ENCODE assay signal across 9 mouse cellular contexts in genomic region chr17:12759646-12760074, GRCm38 (mm10). TPM values are rescaled to one million over a fixed set of nuclear protein-coding genes. Genes with fewer than 3 reads are reported as not detected.
DNase-seq lines count a peak whose midpoint lies in the region; ATAC-seq lines count a peak whose summit lies in the region.
"Had no signal": no experiment of that assay in that cellular context is flagged by ENCODE, and none has a peak within 500 bp of the region (broad histone marks: within the 10 kb centered on the region; RNA-seq: fewer than 3 reads in every experiment).

No protein-coding gene starts in this region.

- no peaks in the 10 kb centered on the region for H3K9me3 ChIP-seq in hindbrain, embryonic 14.5 days (ENCODE audit: control insufficient read depth, low read length)
- H3K9me3 ChIP-seq in hindbrain, embryonic 11.5 days (ENCODE audit: control insufficient read depth, low read length): no peaks in the 10 kb centered on the region
- H3K9me3 ChIP-seq in heart, embryonic 10.5 days: no peaks in the 10 kb centered on the region
- no peaks in the 10 kb centered on the region for H3K9me3 ChIP-seq in limb, embryonic 13.5 days
- H3K9me3 ChIP-seq: megakaryocyte, embryonic 14.5 days had no signal

- no peak overlapping the region for H3K4me3 ChIP-seq in hindbrain, embryonic 14.5 days (replicated peaks; ENCODE audit: low read length)
- H3K4me3 ChIP-seq in hindbrain, embryonic 11.5 days (ENCODE audit: low read depth, low read length): no peak overlapping the region
- H3K4me3 ChIP-seq in heart, embryonic 10.5 days: peak overlapping the region; percentile 24; the same call in 1 of the 2 replicates
- no peak overlapping the region for H3K4me3 ChIP-seq in limb, embryonic 13.5 days
- H3K4me3 ChIP-seq: megakaryocyte, embryonic 14.5 days had no signal

- DNase-seq in hindbrain, embryonic 14.5 days (ENCODE audit: low spot score): no peak
- no peak for DNase-seq in hindbrain, embryonic 11.5 days (ENCODE audit: low spot score)
- DNase-seq in adrenal gland, postnatal 36 days: peak; percentile 49 to 63
- DNase-seq in heart, embryonic 10.5 days (ENCODE audit: low spot score): peak; percentile 71
- DNase-seq in layer of hippocampus, postnatal 25 days (ENCODE audit: extremely low spot score in 1 of 2, low spot score in 1 of 2): no peak
- no peak for DNase-seq in right cerebral cortex, postnatal 10 days (ENCODE audit: low spot score in 2 of 2)
- no peak for DNase-seq in layer of hippocampus, adult 18-20 months (ENCODE audit: low spot score in 2 of 2)

- 0 out of 2 replicates have a peak, but pooled peaks have one; percentile 32 for ATAC-seq in hindbrain, embryonic 14.5 days (ENCODE audit: low FRiP score)
- no peak for ATAC-seq in hindbrain, embryonic 11.5 days (ENCODE audit: low FRiP score)
- peak; percentile 71 for ATAC-seq in limb, embryonic 13.5 days (ENCODE audit: low FRiP score, low read depth)

- WGBS in hindbrain, embryonic 14.5 days: 59% methylated on average over 8 of the region's 8 CpGs
- WGBS in hindbrain, embryonic 11.5 days: 78% methylated on average over 8 of the region's 8 CpGs
- 47% methylated on average over 8 of the region's 8 CpGs for WGBS in heart, embryonic 10.5 days
- 56% methylated on average over 8 of the region's 8 CpGs for WGBS in limb, embryonic 13.5 days

- H3K4me1 ChIP-seq in hindbrain, embryonic 14.5 days (replicated peaks; ENCODE audit: control insufficient read depth, insufficient read depth, low read length): peaks cover 9% of the 10 kb centered on the region
- peaks cover 2% of the 10 kb centered on the region; the same call in 1 of the 2 replicates for H3K4me1 ChIP-seq in hindbrain, embryonic 11.5 days (replicated peaks; ENCODE audit: control insufficient read depth, insufficient read depth, low read length)
- peaks cover 69% of the 10 kb centered on the region for H3K4me1 ChIP-seq in heart, embryonic 10.5 days
- peaks cover 76% of the 10 kb centered on the region for H3K4me1 ChIP-seq in limb, embryonic 13.5 days

- no peak overlapping the region for H3K9ac ChIP-seq in hindbrain, embryonic 14.5 days
- no peak overlapping the region for H3K9ac ChIP-seq in hindbrain, embryonic 11.5 days (ENCODE audit: low read depth, low read length)
- no peak overlapping the region for H3K9ac ChIP-seq in limb, embryonic 13.5 days

- H3K36me3 ChIP-seq in hindbrain, embryonic 14.5 days (replicated peaks; ENCODE audit: control insufficient read depth, insufficient read depth): 0 out of 2 replicates have a peak, but pooled peaks cover 4% of the 10 kb centered on the region
- H3K36me3 ChIP-seq in hindbrain, embryonic 11.5 days (ENCODE audit: control insufficient read depth, insufficient read depth, low read length): no peaks in the 10 kb centered on the region
- H3K36me3 ChIP-seq in heart, embryonic 10.5 days: peaks cover 90% of the 10 kb centered on the region
- peaks cover 56% of the 10 kb centered on the region for H3K36me3 ChIP-seq in limb, embryonic 13.5 days

- H3K4me2 ChIP-seq in hindbrain, embryonic 14.5 days (replicated peaks): no peak overlapping the region
- H3K4me2 ChIP-seq in hindbrain, embryonic 11.5 days (replicated peaks; ENCODE audit: low read depth, low read length): no peak overlapping the region
- no peak overlapping the region for H3K4me2 ChIP-seq in limb, embryonic 13.5 days (replicated peaks)

- H3K27me3 ChIP-seq in hindbrain, embryonic 14.5 days (ENCODE audit: control insufficient read depth, insufficient read depth, low read length): no peaks in the 10 kb centered on the region
- H3K27me3 ChIP-seq in hindbrain, embryonic 11.5 days (ENCODE audit: control insufficient read depth, insufficient read depth, low read length): no peaks in the 10 kb centered on the region
- H3K27me3 ChIP-seq in heart, embryonic 10.5 days (ENCODE audit: insufficient read depth, poor library complexity, severe bottlenecking): no peaks in the 10 kb centered on the region
- H3K27me3 ChIP-seq in limb, embryonic 13.5 days: no peaks in the 10 kb centered on the region

- H3K27ac ChIP-seq in hindbrain, embryonic 14.5 days: no peak overlapping the region
- no peak overlapping the region for H3K27ac ChIP-seq in hindbrain, embryonic 11.5 days (ENCODE audit: low read depth, low read length)
- H3K27ac ChIP-seq in heart, embryonic 10.5 days: peak overlapping the region; percentile 60
- H3K27ac ChIP-seq in limb, embryonic 13.5 days: no peak overlapping the region; the same call in 1 of the 2 replicates

RNA-seq across cellular contexts. Expression of gene Igf2r, which starts 9.8 kb away (rescaled TPM):
- 13.1 and 14.9 TPM in 2 replicates for polyA plus RNA-seq in hindbrain, embryonic 14.5 days (2014; fragmentation: Nextera tagmentation; extraction: Ambion mirVana)
- polyA plus RNA-seq in hindbrain, embryonic 11.5 days (2014; fragmentation: Nextera tagmentation; extraction: Ambion mirVana): 16.9 and 18.7 TPM in 2 replicates
- 10 to 100 TPM; 76.5 to 97.4 TPM for total RNA-seq in adrenal gland, postnatal 36 days (2021)
- 141 and 272 TPM in 2 replicates for polyA plus RNA-seq in heart, embryonic 10.5 days (2016; fragmentation: Nextera tagmentation; extraction: Ambion mirVana)
- 48.7 and 51.5 TPM in 2 replicates for polyA plus RNA-seq in limb, embryonic 13.5 days (2015; fragmentation: Nextera tagmentation; extraction: Ambion mirVana)
- 10 to 100 TPM; 28.1 to 29.8 TPM for total RNA-seq in layer of hippocampus, postnatal 25 days (2021)
- 10 to 100 TPM; 27.4 to 27.8 TPM for total RNA-seq in layer of hippocampus, adult 18-20 months (2021)

Comparison
In these comparisons a context has a peak if more than half of its experiments do, and no peak if none do; other contexts are left out.
1. DNase-seq: peak in adrenal gland, postnatal 36 days (2 of 2) and heart, embryonic 10.5 days (single experiment); none in hindbrain, embryonic 14.5 days (single experiment), hindbrain, embryonic 11.5 days (single experiment), layer of hippocampus, postnatal 25 days (0 of 2), right cerebral cortex, postnatal 10 days (0 of 2) and layer of hippocampus, adult 18-20 months (0 of 2).